Mouse (Mus musculus) kidney, postnatal 10 days (tissue): ENCODE measurements around the gene Jazf1.
A peak's percentile ranks its signal among the peaks of the same experiment; 100 is the strongest.

ENCODE experiments used
- DNase-seq: peaks from one replicate; pipeline ENCODE4 v3.0.0; 2021; ENCODE audit warnings: mixed read lengths

The Jazf1 gene

GRCm38 (mm10) chr6:53067989-53068874, at the start of gene Jazf1:
Jazf1 (minus strand) TSS chr6:53068631.
- DNase-seq: peak; percentile 69

- no peak for DNase-seq
Measured at GRCm38 (mm10) chr6:53117855-53118254, 49.4 kb upstream of the Jazf1 start.

- no peak for DNase-seq
Measured at GRCm38 (mm10) chr6:53086879-53087278, 18.4 kb upstream of the Jazf1 start.

GRCm38 (mm10) chr6:53081241-53081640, 12.8 kb upstream of the Jazf1 start:
- DNase-seq: no peak

- DNase-seq: peak; percentile 33
Measured at GRCm38 (mm10) chr6:53078671-53079070, 10.2 kb upstream of the Jazf1 start.

- DNase-seq: no peak
Measured at GRCm38 (mm10) chr6:53071732-53072131, 3.3 kb upstream of the Jazf1 start.

- DNase-seq: no peak
Measured at GRCm38 (mm10) chr6:53069976-53070575, 1.6 kb upstream of the Jazf1 start.

- no peak for DNase-seq
Measured at GRCm38 (mm10) chr6:53068875-53069178, 396 bp upstream of the Jazf1 start.

GRCm38 (mm10) chr6:53067446-53067988, 914 bp downstream of the Jazf1 start:
- peak; percentile 19 for DNase-seq

- DNase-seq: no peak
Measured at GRCm38 (mm10) chr6:53066978-53067377, 1.5 kb downstream of the Jazf1 start.

GRCm38 (mm10) chr6:53064070-53064469, 4.4 kb downstream of the Jazf1 start:
- DNase-seq: no peak

GRCm38 (mm10) chr6:53054909-53055308, 13.5 kb downstream of the Jazf1 start:
- no peak for DNase-seq

GRCm38 (mm10) chr6:53045501-53045900, 22.9 kb downstream of the Jazf1 start:
- DNase-seq: no peak

GRCm38 (mm10) chr6:53038176-53038575, 30.3 kb downstream of the Jazf1 start:
- DNase-seq: no peak

- DNase-seq: no peak
Measured at GRCm38 (mm10) chr6:53034362-53035011, 33.9 kb downstream of the Jazf1 start.

GRCm38 (mm10) chr6:53032730-53033484, 35.5 kb downstream of the Jazf1 start:
- peak; percentile 33 for DNase-seq

- DNase-seq: no peak
Measured at GRCm38 (mm10) chr6:53022069-53022468, 46.4 kb downstream of the Jazf1 start.

GRCm38 (mm10) chr6:53021081-53021480, 47.4 kb downstream of the Jazf1 start:
- no peak for DNase-seq

GRCm38 (mm10) chr6:53017357-53018205, 50.9 kb downstream of the Jazf1 start:
- DNase-seq: no peak

GRCm38 (mm10) chr6:53014460-53015455, 53.7 kb downstream of the Jazf1 start:
- no peak for DNase-seq

- no peak for DNase-seq
Measured at GRCm38 (mm10) chr6:53010286-53010685, 58.1 kb downstream of the Jazf1 start.
